Mouse (Mus musculus): ENCODE results near the gene Klf1.

Klf1 gene

GRCm38 (mm10) chr8:84936041-84936961 lies 34.6 kb downstream of the Klf1 start:
- DNase-seq (ENCODE audit: low spot score): no peak

- no peak for DNase-seq (ENCODE audit: low spot score)
Observed at GRCm38 (mm10) chr8:84936962-84937546, 35.3 kb downstream of the Klf1 start, which contains the start of gene Mast1. Gene Mast1, minus strand, starts transcription at chr8:84937359.

GRCm38 (mm10) chr8:84937620-84938485 lies 36.1 kb downstream of the Klf1 start:
- DNase-seq (ENCODE audit: low spot score): no peak

GRCm38 (mm10) chr8:84943699-84944098 lies 42.0 kb downstream of the Klf1 start:
- no peak for DNase-seq (ENCODE audit: low spot score)

GRCm38 (mm10) chr8:84944478-84945160 lies 42.9 kb downstream of the Klf1 start:
- no peak for DNase-seq (ENCODE audit: low spot score)

GRCm38 (mm10) chr8:84945235-84945632 lies 43.5 kb downstream of the Klf1 start:
- no peak for DNase-seq (ENCODE audit: low spot score)

GRCm38 (mm10) chr8:84945633-84946527 lies 44.2 kb downstream of the Klf1 start:
- DNase-seq (ENCODE audit: low spot score): no peak

- no peak for DNase-seq (ENCODE audit: low spot score)
Observed at GRCm38 (mm10) chr8:84946528-84947240, 45.0 kb downstream of the Klf1 start, which contains the start of gene Rtbdn. Gene Rtbdn, plus strand, starts transcription at chr8:84946991.

- no peak for DNase-seq (ENCODE audit: low spot score)
Observed at GRCm38 (mm10) chr8:84947241-84947545, 45.5 kb downstream of the Klf1 start.

GRCm38 (mm10) chr8:84949753-84950152 lies 48.0 kb downstream of the Klf1 start:
- no peak for DNase-seq (ENCODE audit: low spot score)

GRCm38 (mm10) chr8:84952612-84953255 lies 51.0 kb downstream of the Klf1 start:
- DNase-seq (ENCODE audit: low spot score): no peak

Measured in urinary bladder, postnatal 10 days (tissue).